Mouse (Mus musculus): ENCODE results near the gene Wfdc11. TPM values are rescaled to one million over a fixed set of nuclear protein-coding genes. Genes with fewer than 3 reads are reported as not detected.

Gene Wfdc11
- total and polyA plus RNA-seq, 3 experiments: not detected

- no peak for DNase-seq (ENCODE audit: extremely low read depth)
- TF ChIP-seq CTCF (conservative IDR thresholded peaks at IDR 0.05 in 1 of 2, IDR thresholded peaks at IDR 0.05 in 1 of 2; ENCODE audit: low read depth in 2 of 2, low read length in 2 of 2) (peak; percentile 24 to 29; a peak in 2 of 4 replicates), TCF12 (IDR thresholded peaks at IDR 0.05; ENCODE audit: low read depth, low read length) (no peak), MAZ (IDR thresholded peaks at IDR 0.05; ENCODE audit: low read depth, low read length) (no peak)
- in situ Hi-C loops (cut with MboI; ENCODE audit: low pct_ligation_motif_present, low pct_unique_long_range_greater_than_20kb, low sequenced_read_pairs): no loop called here
These were observed 2.2 kb upstream of the Wfdc11 start for GRCm38 (mm10) chr2:164676103-164676502.

DNA sequence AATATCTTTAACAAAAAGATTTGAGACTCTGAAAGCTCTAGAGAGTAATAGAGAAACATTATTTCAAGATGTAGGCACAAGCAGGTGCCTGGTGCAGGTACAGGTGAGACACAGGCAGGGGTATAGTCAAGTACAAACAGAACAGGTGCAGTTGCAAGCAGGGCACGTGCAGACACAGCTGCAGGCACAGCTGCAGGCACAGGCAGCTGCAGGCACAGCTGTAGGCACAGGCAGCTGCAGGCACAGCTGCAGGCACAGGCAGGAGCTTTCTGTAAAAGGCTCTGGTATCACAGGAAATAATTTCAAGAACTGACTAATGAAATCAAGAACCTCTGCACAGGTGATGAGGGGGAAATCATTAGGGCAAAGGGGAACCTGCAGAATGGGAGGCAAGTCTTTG lies 2.9 kb downstream of the Wfdc11 start:
- Histone ChIP-seq H3K4me3 (replicated peaks in 1 of 3; ENCODE audit: low read depth in 2 of 3, low read length in 2 of 3, poor library complexity in 1 of 3) (no peak overlapping the region), H3K9ac (ENCODE audit: insufficient read depth, low read depth) (no peak overlapping the region), H3K4me2 (ENCODE audit: insufficient read depth, low read depth, poor library complexity, severe bottlenecking) (no peak overlapping the region), H3K4me1 (ENCODE audit: control insufficient read depth in 1 of 2, insufficient read depth in 2 of 2) (no peaks in the 10 kb centered on the region), H3K79me2 (replicated peaks; ENCODE audit: control insufficient read depth, extremely low read depth, insufficient read depth, poor library complexity, severe bottlenecking) (no peaks in the 10 kb centered on the region), H3K27me3 (replicated peaks) (peaks cover 46% of the 10 kb centered on the region), H3K9me3 (replicated peaks; ENCODE audit: low read length) (peaks cover 30% of the 10 kb centered on the region), H3K36me3 (replicated peaks in 1 of 2; ENCODE audit: control insufficient read depth in 1 of 2, insufficient read depth in 1 of 2, low read length in 1 of 2) (no peaks in the 10 kb centered on the region), H3K27ac (ENCODE audit: insufficient read depth, low read depth) (no peak overlapping the region)
- dilution Hi-C loops (cut with MboI; ENCODE audit: extremely low pct_ligation_motif_present, extremely low pct_unique_long_range_greater_than_20kb, low sequenced_read_pairs) (no loop called here), in situ Hi-C loops (cut with MboI; ENCODE audit: low pct_ligation_motif_present, low pct_unique_long_range_greater_than_20kb, low sequenced_read_pairs) (no loop called here)
- no peak for DNase-seq (ENCODE audit: extremely low read depth)
- TF ChIP-seq MYC (IDR thresholded peaks at IDR 0.05; ENCODE audit: low read depth, low read length) (no peak), ETS1 (conservative IDR thresholded peaks at IDR 0.05; ENCODE audit: low read depth, low read length) (no peak), MAX (IDR thresholded peaks at IDR 0.05; ENCODE audit: low read length) (no peak), ZNF384 (IDR thresholded peaks at IDR 0.05; ENCODE audit: low read depth, low read length) (no peak), RCOR1 (conservative IDR thresholded peaks at IDR 0.05; ENCODE audit: low read depth, low read length) (no peak), IRF4 (IDR thresholded peaks at IDR 0.05; ENCODE audit: low read depth, low read length) (no peak), SMC3 (IDR thresholded peaks at IDR 0.05; ENCODE audit: low read depth, low read length) (no peak), HCFC1 (IDR thresholded peaks at IDR 0.05; ENCODE audit: low read depth, low read length) (no peak), USF2 (conservative IDR thresholded peaks at IDR 0.05; ENCODE audit: low read depth, low read length) (no peak), BHLHE40 (IDR thresholded peaks at IDR 0.05; ENCODE audit: low read depth, low read length) (no peak), POLR2A (IDR thresholded peaks at IDR 0.05; ENCODE audit: low read depth, low read length) (no peak), JUN (IDR thresholded peaks at IDR 0.05; ENCODE audit: insufficient read depth, low read depth, low read length) (no peak), MEF2A (IDR thresholded peaks at IDR 0.05; ENCODE audit: borderline replicate concordance, low read depth, low read length) (no peak)

More at GRCm38 (mm10) chr2:164676103-164676502, 2.2 kb upstream of the Wfdc11 start:
- no peak overlapping the region for H3K9ac ChIP-seq (ENCODE audit: insufficient read depth, low read depth)
- peaks cover 42% of the 10 kb centered on the region for H3K27me3 ChIP-seq (replicated peaks)
- dilution Hi-C loops (cut with MboI; ENCODE audit: extremely low pct_ligation_motif_present, extremely low pct_unique_long_range_greater_than_20kb, low sequenced_read_pairs): no loop called here
- no peaks in the 10 kb centered on the region for H3K36me3 ChIP-seq (replicated peaks in 1 of 2; ENCODE audit: control insufficient read depth in 1 of 2, insufficient read depth in 1 of 2, low read length in 1 of 2)
- no peak overlapping the region for H3K4me2 ChIP-seq (ENCODE audit: insufficient read depth, low read depth, poor library complexity, severe bottlenecking)
- H3K4me1 ChIP-seq (ENCODE audit: control insufficient read depth in 1 of 2, insufficient read depth in 2 of 2): peaks cover 5 to 13% of the 10 kb centered on the region in 2 experiments; a peak in 3 of 4 replicates
- H3K79me2 ChIP-seq (replicated peaks; ENCODE audit: control insufficient read depth, extremely low read depth, insufficient read depth, poor library complexity, severe bottlenecking): no peaks in the 10 kb centered on the region
- no peak overlapping the region for H3K4me3 ChIP-seq (replicated peaks in 1 of 3; ENCODE audit: low read depth in 2 of 3, low read length in 2 of 3, poor library complexity in 1 of 3)
- peaks cover 10% of the 10 kb centered on the region for H3K9me3 ChIP-seq (replicated peaks; ENCODE audit: low read length)
- H3K27ac ChIP-seq (ENCODE audit: insufficient read depth, low read depth): no peak overlapping the region

Data from CH12.LX (cell line).